Mouse (Mus musculus): ENCODE results near the gene Dner. TPM values are rescaled to one million over a fixed set of nuclear protein-coding genes. Genes with fewer than 3 reads are reported as not detected.

Dner gene
- polyA plus RNA-seq, 1 experiment = 0.08 TPM

GRCm38 (mm10) chr1:84399118-84399517, 296.9 kb downstream of the Dner start:
- no peaks in the 10 kb centered on the region for H3K4me1 ChIP-seq (ENCODE audit: control insufficient read depth, insufficient read depth, insufficient read length)
- WGBS = 89% methylated on average over 4 of the region's 4 CpGs
- H3K27ac ChIP-seq (ENCODE audit: insufficient read depth, low read length) = no peak overlapping the region
- no peaks in the 10 kb centered on the region for H3K27me3 ChIP-seq (ENCODE audit: control insufficient read depth, insufficient read depth, low read length)
- H3K4me3 ChIP-seq (ENCODE audit: extremely low read depth, insufficient read depth, insufficient read length) = no peak overlapping the region
- no peaks in the 10 kb centered on the region for H3K36me3 ChIP-seq (ENCODE audit: control insufficient read depth, insufficient read depth, low read length)
- TF ChIP-seq CTCF (IDR thresholded peaks at IDR 0.05; ENCODE audit: extremely low read depth, insufficient read depth, insufficient read length, insufficient replicate concordance) = no peak
- no peak for TF ChIP-seq POLR2A (IDR thresholded peaks at IDR 0.05; ENCODE audit: low read depth, low read length)
- DNase-seq (ENCODE audit: low read depth in 1 of 2, low spot score in 2 of 2) = no peak

- H3K4me3 ChIP-seq (ENCODE audit: extremely low read depth, insufficient read depth, insufficient read length) = no peak overlapping the region
- no peaks in the 10 kb centered on the region for H3K4me1 ChIP-seq (ENCODE audit: control insufficient read depth, insufficient read depth, insufficient read length)
- no peaks in the 10 kb centered on the region for H3K36me3 ChIP-seq (ENCODE audit: control insufficient read depth, insufficient read depth, low read length)
- no peak for TF ChIP-seq POLR2A (IDR thresholded peaks at IDR 0.05; ENCODE audit: low read depth, low read length)
- no peak for DNase-seq (ENCODE audit: low read depth in 1 of 2, low spot score in 2 of 2)
- H3K27me3 ChIP-seq (ENCODE audit: control insufficient read depth, insufficient read depth, low read length) = no peaks in the 10 kb centered on the region
- no peak overlapping the region for H3K27ac ChIP-seq (ENCODE audit: insufficient read depth, low read length)
- 68% methylated on average over 3 of the region's 3 CpGs for WGBS
These were observed 299.2 kb downstream of the Dner start for GRCm38 (mm10) chr1:84396787-84397186.

GRCm38 (mm10) chr1:84395928-84396327, 300.1 kb downstream of the Dner start:
- TF ChIP-seq CTCF (IDR thresholded peaks at IDR 0.05; ENCODE audit: extremely low read depth, insufficient read depth, insufficient read length, insufficient replicate concordance) = no peak
- no peak for TF ChIP-seq POLR2A (IDR thresholded peaks at IDR 0.05; ENCODE audit: low read depth, low read length)
- H3K4me1 ChIP-seq (ENCODE audit: control insufficient read depth, insufficient read depth, insufficient read length) = no peaks in the 10 kb centered on the region
- WGBS = 81% methylated on average over 8 of the region's 8 CpGs
- no peaks in the 10 kb centered on the region for H3K36me3 ChIP-seq (ENCODE audit: control insufficient read depth, insufficient read depth, low read length)
- H3K27ac ChIP-seq (ENCODE audit: insufficient read depth, low read length) = no peak overlapping the region
- H3K27me3 ChIP-seq (ENCODE audit: control insufficient read depth, insufficient read depth, low read length) = no peaks in the 10 kb centered on the region
- DNase-seq (ENCODE audit: low read depth in 1 of 2, low spot score in 2 of 2) = no peak
- no peak overlapping the region for H3K4me3 ChIP-seq (ENCODE audit: extremely low read depth, insufficient read depth, insufficient read length)

GRCm38 (mm10) chr1:84390961-84391360, 305.1 kb downstream of the Dner start:
- DNase-seq (ENCODE audit: low read depth in 1 of 2, low spot score in 2 of 2) = no peak
- H3K36me3 ChIP-seq (ENCODE audit: control insufficient read depth, insufficient read depth, low read length) = no peaks in the 10 kb centered on the region
- WGBS = 82% methylated on average over 4 of the region's 4 CpGs
- no peak overlapping the region for H3K4me3 ChIP-seq (ENCODE audit: extremely low read depth, insufficient read depth, insufficient read length)
- TF ChIP-seq CTCF (IDR thresholded peaks at IDR 0.05; ENCODE audit: extremely low read depth, insufficient read depth, insufficient read length, insufficient replicate concordance) = no peak
- no peak for TF ChIP-seq POLR2A (IDR thresholded peaks at IDR 0.05; ENCODE audit: low read depth, low read length)
- no peak overlapping the region for H3K27ac ChIP-seq (ENCODE audit: insufficient read depth, low read length)
- no peaks in the 10 kb centered on the region for H3K27me3 ChIP-seq (ENCODE audit: control insufficient read depth, insufficient read depth, low read length)
- no peaks in the 10 kb centered on the region for H3K4me1 ChIP-seq (ENCODE audit: control insufficient read depth, insufficient read depth, insufficient read length)

GRCm38 (mm10) chr1:84387616-84388015, 308.4 kb downstream of the Dner start:
- no peaks in the 10 kb centered on the region for H3K36me3 ChIP-seq (ENCODE audit: control insufficient read depth, insufficient read depth, low read length)
- H3K27ac ChIP-seq (ENCODE audit: insufficient read depth, low read length) = no peak overlapping the region
- WGBS = 84% methylated on average over 4 of the region's 4 CpGs
- no peaks in the 10 kb centered on the region for H3K4me1 ChIP-seq (ENCODE audit: control insufficient read depth, insufficient read depth, insufficient read length)
- no peak for TF ChIP-seq POLR2A (IDR thresholded peaks at IDR 0.05; ENCODE audit: low read depth, low read length)
- TF ChIP-seq CTCF (IDR thresholded peaks at IDR 0.05; ENCODE audit: extremely low read depth, insufficient read depth, insufficient read length, insufficient replicate concordance) = no peak
- H3K27me3 ChIP-seq (ENCODE audit: control insufficient read depth, insufficient read depth, low read length) = no peaks in the 10 kb centered on the region
- DNase-seq (ENCODE audit: low read depth in 1 of 2, low spot score in 2 of 2) = no peak
- H3K4me3 ChIP-seq (ENCODE audit: extremely low read depth, insufficient read depth, insufficient read length) = no peak overlapping the region

GRCm38 (mm10) chr1:84386481-84387146, 309.4 kb downstream of the Dner start:
- H3K27ac ChIP-seq (ENCODE audit: insufficient read depth, low read length) = no peak overlapping the region
- no peak for DNase-seq (ENCODE audit: low read depth in 1 of 2, low spot score in 2 of 2)
- WGBS = 81% methylated on average over 8 of the region's 8 CpGs
- no peak overlapping the region for H3K4me3 ChIP-seq (ENCODE audit: extremely low read depth, insufficient read depth, insufficient read length)
- H3K27me3 ChIP-seq (ENCODE audit: control insufficient read depth, insufficient read depth, low read length) = no peaks in the 10 kb centered on the region
- TF ChIP-seq POLR2A (IDR thresholded peaks at IDR 0.05; ENCODE audit: low read depth, low read length) (no peak), CTCF (IDR thresholded peaks at IDR 0.05; ENCODE audit: extremely low read depth, insufficient read depth, insufficient read length, insufficient replicate concordance) (no peak)
- H3K4me1 ChIP-seq (ENCODE audit: control insufficient read depth, insufficient read depth, insufficient read length) = no peaks in the 10 kb centered on the region
- H3K36me3 ChIP-seq (ENCODE audit: control insufficient read depth, insufficient read depth, low read length) = no peaks in the 10 kb centered on the region

- Histone ChIP-seq H3K27ac (ENCODE audit: insufficient read depth, low read length) (no peak overlapping the region), H3K4me1 (ENCODE audit: control insufficient read depth, insufficient read depth, insufficient read length) (no peaks in the 10 kb centered on the region), H3K27me3 (ENCODE audit: control insufficient read depth, insufficient read depth, low read length) (no peaks in the 10 kb centered on the region), H3K36me3 (ENCODE audit: control insufficient read depth, insufficient read depth, low read length) (no peaks in the 10 kb centered on the region), H3K4me3 (ENCODE audit: extremely low read depth, insufficient read depth, insufficient read length) (no peak overlapping the region)
- TF ChIP-seq POLR2A (IDR thresholded peaks at IDR 0.05; ENCODE audit: low read depth, low read length) = no peak
- DNase-seq (ENCODE audit: low read depth in 1 of 2, low spot score in 2 of 2) = no peak
- 72% methylated on average over 1 of the region's 1 CpGs for WGBS
These were observed 313.3 kb downstream of the Dner start for GRCm38 (mm10) chr1:84382709-84383108.

Measured in spleen, adult 2 months (tissue).